ENCODE assay signal across 8 mouse cellular contexts in genomic region chr6:51432535-51433397, GRCm38 (mm10). TPM values are rescaled to one million over a fixed set of nuclear protein-coding genes. Genes with fewer than 3 reads are reported as not detected.
DNase-seq lines count a peak whose midpoint lies in the region; ATAC-seq and TF ChIP-seq lines count a peak whose summit lies in the region.

Gene Nfe2l3, plus strand, starts transcription at chr6:51432670.

- DNase-seq in heart, adult 18-20 months: peak; percentile 15 to 40
- no peak for DNase-seq in heart, postnatal 25 days (ENCODE audit: low spot score)
- peak; percentile 78 for DNase-seq in embryo, embryonic 10.5 days (ENCODE audit: low spot score)
- peak; percentile 80 for DNase-seq in kidney, postnatal 10 days
- DNase-seq in lung, adult 2 months: peak; percentile 46
- DNase-seq in thymus, postnatal 10 days (ENCODE audit: low spot score in 2 of 2): peak; percentile 66 to 82

- intact Hi-C loops in heart, postnatal 25 days (cut with DNase I): no loop called here

- peaks cover 12 to 19% of the 10 kb centered on the region in 2 experiments for H3K4me1 ChIP-seq in heart, embryonic 14.5 days (ENCODE audit: control insufficient read depth in 2 of 2, insufficient read depth in 2 of 2, low read length in 2 of 2)
- peaks cover 10% of the 10 kb centered on the region for H3K4me1 ChIP-seq in lung, adult 2 months (ENCODE audit: control insufficient read depth, insufficient read depth, low read length)
- peaks cover 10% of the 10 kb centered on the region; the same call in 1 of the 2 replicates for H3K4me1 ChIP-seq in neural tube, embryonic 14.5 days (ENCODE audit: control insufficient read depth, insufficient read depth, low read length)

- no peak for TF ChIP-seq CTCF in lung, adult 2 months (IDR thresholded peaks at IDR 0.05; ENCODE audit: insufficient read depth, low read length)

- peak within 1 kb of the TSS; percentile 79 for H3K9ac ChIP-seq in heart, embryonic 14.5 days (ENCODE audit: low read length)
- H3K9ac ChIP-seq in neural tube, embryonic 14.5 days (replicated peaks; ENCODE audit: low read depth, low read length): peak within 1 kb of the TSS; percentile 56

- WGBS in heart, embryonic 14.5 days: under 1% methylated on average over 71 of the region's 74 CpGs
- 2% methylated on average over 74 of the region's 74 CpGs for WGBS in lung, adult 2 months
- 2% methylated on average over 72 of the region's 74 CpGs for WGBS in neural tube, embryonic 14.5 days

- H3K27ac ChIP-seq in heart, embryonic 14.5 days (replicated peaks in 1 of 2; ENCODE audit: control insufficient read depth in 1 of 2, insufficient read depth in 1 of 2, low read depth in 2 of 2, low read length in 2 of 2): no peak within 1 kb of the TSS
- no peak within 1 kb of the TSS for H3K27ac ChIP-seq in neural tube, embryonic 14.5 days (ENCODE audit: low read depth, low read length)

- H3K4me3 ChIP-seq in heart, embryonic 14.5 days (ENCODE audit: control insufficient read depth in 1 of 2, insufficient read depth in 1 of 2, low read depth in 1 of 2, low read length in 2 of 2): peak within 1 kb of the TSS; percentile 66 to 79
- H3K4me3 ChIP-seq in lung, adult 2 months (replicated peaks; ENCODE audit: extremely low read depth, low read depth, low read length): peak within 1 kb of the TSS; percentile 42
- peak within 1 kb of the TSS; percentile 51 for H3K4me3 ChIP-seq in neural tube, embryonic 14.5 days (ENCODE audit: low read depth, low read length)

- peak; percentile 28; the same call in 1 of the 2 replicates for TF ChIP-seq POLR2A in lung, adult 2 months (IDR thresholded peaks at IDR 0.05; ENCODE audit: borderline replicate concordance, extremely low read depth, low read depth, low read length)

- H3K4me2 ChIP-seq in heart, embryonic 14.5 days (ENCODE audit: low read length): peak within 1 kb of the TSS; percentile 91
- H3K4me2 ChIP-seq in neural tube, embryonic 14.5 days (ENCODE audit: low read depth, low read length): peak within 1 kb of the TSS; percentile 81

- peak; percentile 79 for ATAC-seq in heart, embryonic 14.5 days (ENCODE audit: insufficient number of reproducible peaks, insufficient read depth, low FRiP score, low read depth)
- peak; percentile 72 for ATAC-seq in neural tube, embryonic 14.5 days (ENCODE audit: low read depth)

- H3K36me3 ChIP-seq in heart, embryonic 14.5 days (ENCODE audit: control insufficient read depth, insufficient read depth, low read length): no peaks in the 10 kb centered on the region
- H3K36me3 ChIP-seq in neural tube, embryonic 14.5 days (ENCODE audit: control insufficient read depth, insufficient read depth, low read length): no peaks in the 10 kb centered on the region

- H3K27me3 ChIP-seq in heart, embryonic 14.5 days (ENCODE audit: control insufficient read depth, insufficient read depth, low read length): 0 out of 2 replicates have a peak, but pooled peaks cover 15% of the 10 kb centered on the region
- H3K27me3 ChIP-seq in neural tube, embryonic 14.5 days (ENCODE audit: control insufficient read depth, insufficient read depth, low read length): peaks cover 11% of the 10 kb centered on the region; the same call in 1 of the 2 replicates

- no peaks in the 10 kb centered on the region for H3K9me3 ChIP-seq in heart, embryonic 14.5 days (ENCODE audit: control insufficient read depth, low read length)
- no peaks in the 10 kb centered on the region for H3K9me3 ChIP-seq in neural tube, embryonic 14.5 days (ENCODE audit: control insufficient read depth, low read length)

RNA-seq across cellular contexts. Expression of gene Nfe2l3, which starts in this region (rescaled TPM):
- under 1 TPM in 1 of 2 experiments, not detected in 1; 0.18 TPM for total RNA-seq in heart, adult 18-20 months (2021)
- total RNA-seq in heart, postnatal 25 days (2021): under 1 TPM; 0.31 to 0.53 TPM
- 4.1 and 4.3 TPM in 2 replicates for polyA plus RNA-seq in heart, embryonic 14.5 days (2014; fragmentation: Nextera tagmentation; extraction: Ambion mirVana)
- polyA plus RNA-seq in lung, adult 2 months (2012; rRNA removed): 3.0 and 3.5 TPM in 2 replicates
- polyA plus RNA-seq in neural tube, embryonic 14.5 days (2014; fragmentation: Nextera tagmentation; extraction: Ambion mirVana): 4.2 and 4.6 TPM in 2 replicates

Comparison
In these comparisons a context has a peak if more than half of its experiments do, and no peak if none do; other contexts are left out.
1. Peak in DNase-seq in heart, adult 18-20 months; RNA of the gene not detected or under 1 TPM.